Mouse (Mus musculus): Measurements from ENCODE around the gene Ppp1r8. TPM values are rescaled to one million over a fixed set of nuclear protein-coding genes. Genes with fewer than 3 reads are reported as not detected.

Gene Ppp1r8
- polyA plus RNA-seq, 1 experiment from 2014 or later = 21.0 TPM

GRCm38 (mm10) chr4:132809621-132810020 lies 33.3 kb downstream of the Ppp1r8 start:
- DNase-seq (ENCODE audit: low spot score) (no peak), ATAC-seq (no peak)
- WGBS = 83% methylated on average over 5 of the region's 5 CpGs
- H3K27me3 ChIP-seq (replicated peaks; ENCODE audit: insufficient read depth, low read length) = no peaks in the 10 kb centered on the region
- no peaks in the 10 kb centered on the region for H3K4me1 ChIP-seq (ENCODE audit: insufficient read depth, low read depth, low read length)
- H3K4me3 ChIP-seq (ENCODE audit: low read depth, low read length) = no peak overlapping the region
- no peaks in the 10 kb centered on the region for H3K36me3 ChIP-seq (ENCODE audit: insufficient read depth, low read length)
- no peak overlapping the region for H3K27ac ChIP-seq (ENCODE audit: low read length)
- no peaks in the 10 kb centered on the region for H3K9me3 ChIP-seq (ENCODE audit: low read length)
- no peak overlapping the region for H3K9ac ChIP-seq (replicated peaks; ENCODE audit: low read depth)
- TF ChIP-seq EP300 (IDR thresholded peaks at IDR 0.05) = no peak
- no peak for TF ChIP-seq CTCF (IDR thresholded peaks at IDR 0.05)
- no peak overlapping the region for H3K4me2 ChIP-seq (replicated peaks; ENCODE audit: low read depth, low read length)

DNA sequence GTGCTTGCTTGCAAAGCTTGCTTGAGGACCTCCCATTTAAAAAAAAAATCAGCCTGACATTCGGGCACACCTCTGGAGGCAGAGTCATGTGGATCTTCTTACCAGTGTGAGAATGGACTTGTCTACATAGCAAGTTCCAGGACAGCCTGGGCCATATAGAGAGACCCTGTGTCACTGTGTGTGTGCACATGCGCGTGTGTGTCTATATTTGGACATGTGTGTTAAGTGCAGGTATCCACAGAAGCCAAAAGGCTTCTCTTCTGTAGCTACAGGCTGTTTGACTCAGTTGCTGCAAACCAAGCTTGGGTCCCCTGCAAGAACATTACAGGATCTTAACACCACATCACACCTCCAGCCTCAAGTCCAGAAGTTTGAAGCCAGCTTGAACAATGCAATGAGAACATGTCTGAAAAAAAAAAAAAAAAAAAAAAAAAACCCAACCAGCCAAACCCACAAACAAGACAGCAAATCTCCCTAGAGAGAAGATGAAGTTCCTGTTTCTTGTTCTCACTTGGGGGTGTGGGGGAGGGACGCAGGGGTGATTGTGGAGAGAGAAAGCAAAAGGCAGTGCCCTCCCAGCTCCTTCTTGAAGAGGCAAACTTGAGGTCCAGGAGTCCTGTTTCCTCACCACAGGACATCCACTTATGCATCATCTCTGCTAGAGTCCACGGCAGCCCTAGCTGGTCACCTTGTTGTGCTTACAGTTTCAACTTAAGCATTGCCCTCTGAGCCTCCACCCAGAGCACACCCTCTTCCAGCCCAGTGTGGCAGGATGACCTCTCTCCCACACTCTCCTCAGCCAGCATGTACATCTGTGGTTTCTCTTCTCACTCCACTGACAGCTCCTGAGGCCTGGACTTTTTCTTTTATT lies 35.0 kb downstream of the Ppp1r8 start:
- H3K27me3 ChIP-seq (replicated peaks; ENCODE audit: insufficient read depth, low read length) = no peaks in the 10 kb centered on the region
- 59% methylated on average over 5 of the region's 5 CpGs for WGBS
- H3K4me1 ChIP-seq (ENCODE audit: insufficient read depth, low read depth, low read length) = no peaks in the 10 kb centered on the region
- H3K27ac ChIP-seq (ENCODE audit: low read length) = no peak overlapping the region
- TF ChIP-seq EP300 (IDR thresholded peaks at IDR 0.05) (no peak), CTCF (IDR thresholded peaks at IDR 0.05) (no peak)
- H3K4me2 ChIP-seq (replicated peaks; ENCODE audit: low read depth, low read length) = no peak overlapping the region
- DNase-seq (ENCODE audit: low spot score) (no peak), ATAC-seq (peak; percentile 35; the same call in 1 of the 2 replicates)
- no peaks in the 10 kb centered on the region for H3K9me3 ChIP-seq (ENCODE audit: low read length)
- no peaks in the 10 kb centered on the region for H3K36me3 ChIP-seq (ENCODE audit: insufficient read depth, low read length)
- H3K4me3 ChIP-seq (ENCODE audit: low read depth, low read length) = no peak overlapping the region
- H3K9ac ChIP-seq (replicated peaks; ENCODE audit: low read depth) = no peak overlapping the region

- H3K4me2 ChIP-seq (replicated peaks; ENCODE audit: low read depth, low read length) = no peak overlapping the region
- DNase-seq (ENCODE audit: low spot score) = no peak
- no peaks in the 10 kb centered on the region for H3K36me3 ChIP-seq (ENCODE audit: insufficient read depth, low read length)
- H3K4me3 ChIP-seq (ENCODE audit: low read depth, low read length) = no peak overlapping the region
- no peaks in the 10 kb centered on the region for H3K4me1 ChIP-seq (ENCODE audit: insufficient read depth, low read depth, low read length)
- no peaks in the 10 kb centered on the region for H3K27me3 ChIP-seq (replicated peaks; ENCODE audit: insufficient read depth, low read length)
- WGBS = 83% methylated on average over 7 of the region's 7 CpGs
- no peak overlapping the region for H3K27ac ChIP-seq (ENCODE audit: low read length)
- no peak for ATAC-seq
- H3K9me3 ChIP-seq (ENCODE audit: low read length) = no peaks in the 10 kb centered on the region
- TF ChIP-seq CTCF (IDR thresholded peaks at IDR 0.05) (no peak), EP300 (IDR thresholded peaks at IDR 0.05) (no peak)
- H3K9ac ChIP-seq (replicated peaks; ENCODE audit: low read depth) = no peak overlapping the region
Measured at GRCm38 (mm10) chr4:132806620-132807191, 36.3 kb downstream of the Ppp1r8 start.

DNA sequence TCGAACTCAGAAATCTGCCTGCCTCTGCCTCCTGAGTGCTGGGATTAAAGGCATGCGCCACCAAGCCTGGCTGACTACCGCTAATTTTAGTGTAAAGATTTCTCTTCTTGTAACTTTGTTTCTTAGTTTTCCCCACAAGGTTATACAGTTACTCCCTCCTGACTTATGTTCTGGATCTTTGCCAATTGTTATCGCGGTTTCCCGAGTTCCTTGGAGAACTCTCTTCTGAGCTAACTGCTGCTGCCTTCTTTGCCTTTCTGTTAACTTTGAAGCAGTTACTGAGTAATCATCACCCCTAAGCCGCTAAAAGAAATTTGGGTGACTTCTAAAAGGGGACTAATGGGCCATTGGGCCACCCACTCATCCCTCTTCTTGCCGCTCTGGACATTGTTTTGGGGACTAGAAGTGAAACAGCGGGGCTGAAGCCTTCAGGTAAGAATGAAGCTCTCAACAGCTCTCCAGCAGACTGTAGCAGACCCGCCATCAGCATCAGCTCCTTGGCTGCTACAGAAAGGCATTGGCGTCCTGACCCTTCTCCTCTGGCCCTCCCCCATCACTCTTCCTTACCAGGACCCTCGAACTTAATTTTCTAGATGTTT lies 37.3 kb downstream of the Ppp1r8 start:
- DNase-seq (ENCODE audit: low spot score) = peak; percentile 54
- H3K9me3 ChIP-seq (ENCODE audit: low read length) = no peaks in the 10 kb centered on the region
- no peak overlapping the region for H3K4me3 ChIP-seq (ENCODE audit: low read depth, low read length)
- no peak overlapping the region for H3K4me2 ChIP-seq (replicated peaks; ENCODE audit: low read depth, low read length)
- TF ChIP-seq EP300 (IDR thresholded peaks at IDR 0.05) (no peak), CTCF (IDR thresholded peaks at IDR 0.05) (no peak)
- H3K9ac ChIP-seq (replicated peaks; ENCODE audit: low read depth) = no peak overlapping the region
- H3K36me3 ChIP-seq (ENCODE audit: insufficient read depth, low read length) = no peaks in the 10 kb centered on the region
- 61% methylated on average over 12 of the region's 12 CpGs for WGBS
- H3K27ac ChIP-seq (ENCODE audit: low read length) = no peak overlapping the region
- no peaks in the 10 kb centered on the region for H3K27me3 ChIP-seq (replicated peaks; ENCODE audit: insufficient read depth, low read length)
- no peaks in the 10 kb centered on the region for H3K4me1 ChIP-seq (ENCODE audit: insufficient read depth, low read depth, low read length)
- no peak for ATAC-seq

DNA sequence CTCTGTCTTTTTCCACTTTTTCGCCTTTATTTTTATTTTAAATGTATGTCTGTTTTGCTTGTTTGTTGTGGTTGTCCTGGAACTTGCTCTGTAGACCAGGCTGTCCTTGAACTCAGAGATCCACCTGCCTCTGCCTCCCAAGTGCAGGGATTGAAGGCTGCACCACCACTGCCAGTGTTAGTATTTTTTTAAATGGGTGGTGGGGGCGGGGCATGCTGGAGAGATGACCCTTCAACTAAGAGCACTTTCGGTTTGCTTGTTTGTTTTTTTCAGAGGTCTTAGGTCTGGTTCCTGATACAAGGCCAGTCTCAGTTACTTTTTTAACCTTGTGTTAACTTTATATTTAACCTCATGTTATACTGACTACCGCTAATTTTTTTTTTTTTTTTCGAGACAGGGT lies 37.8 kb downstream of the Ppp1r8 start:
- H3K4me3 ChIP-seq (ENCODE audit: low read depth, low read length) = no peak overlapping the region
- no peak overlapping the region for H3K27ac ChIP-seq (ENCODE audit: low read length)
- WGBS = 72% methylated on average over 5 of the region's 5 CpGs
- no peak overlapping the region for H3K9ac ChIP-seq (replicated peaks; ENCODE audit: low read depth)
- no peaks in the 10 kb centered on the region for H3K27me3 ChIP-seq (replicated peaks; ENCODE audit: insufficient read depth, low read length)
- DNase-seq (ENCODE audit: low spot score) = no peak
- H3K36me3 ChIP-seq (ENCODE audit: insufficient read depth, low read length) = no peaks in the 10 kb centered on the region
- H3K9me3 ChIP-seq (ENCODE audit: low read length) = no peaks in the 10 kb centered on the region
- ATAC-seq = no peak
- TF ChIP-seq CTCF (IDR thresholded peaks at IDR 0.05) (no peak), EP300 (IDR thresholded peaks at IDR 0.05) (no peak)
- H3K4me2 ChIP-seq (replicated peaks; ENCODE audit: low read depth, low read length) = no peak overlapping the region
- H3K4me1 ChIP-seq (ENCODE audit: insufficient read depth, low read depth, low read length) = no peaks in the 10 kb centered on the region

DNA sequence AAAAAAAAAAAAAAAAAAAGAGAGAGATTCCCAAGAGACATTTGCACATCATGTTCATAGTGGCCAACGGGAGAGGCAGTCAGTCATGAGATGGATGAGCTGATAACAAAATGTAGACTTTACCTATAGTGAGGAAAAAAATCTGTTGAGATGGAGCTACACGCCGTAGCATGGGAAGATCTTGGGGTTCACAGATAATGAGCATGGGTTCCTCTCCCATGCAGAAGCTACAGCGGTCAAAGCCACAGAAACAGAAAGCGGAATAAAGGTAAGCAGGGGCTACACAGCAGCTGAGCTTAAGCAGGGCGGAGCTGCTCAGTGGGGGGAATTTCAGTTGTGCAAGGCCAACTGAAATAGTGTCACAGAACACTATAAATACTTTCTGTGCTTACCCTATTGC lies 38.6 kb downstream of the Ppp1r8 start:
- no peak overlapping the region for H3K4me3 ChIP-seq (ENCODE audit: low read depth, low read length)
- DNase-seq (ENCODE audit: low spot score) (peak; percentile 37), ATAC-seq (no peak)
- no peak overlapping the region for H3K9ac ChIP-seq (replicated peaks; ENCODE audit: low read depth)
- H3K27ac ChIP-seq (ENCODE audit: low read length) = no peak overlapping the region
- H3K27me3 ChIP-seq (replicated peaks; ENCODE audit: insufficient read depth, low read length) = no peaks in the 10 kb centered on the region
- H3K36me3 ChIP-seq (ENCODE audit: insufficient read depth, low read length) = no peaks in the 10 kb centered on the region
- H3K9me3 ChIP-seq (ENCODE audit: low read length) = no peaks in the 10 kb centered on the region
- H3K4me2 ChIP-seq (replicated peaks; ENCODE audit: low read depth, low read length) = no peak overlapping the region
- TF ChIP-seq EP300 (IDR thresholded peaks at IDR 0.05) = no peak
- no peak for TF ChIP-seq CTCF (IDR thresholded peaks at IDR 0.05)
- H3K4me1 ChIP-seq (ENCODE audit: insufficient read depth, low read depth, low read length) = no peaks in the 10 kb centered on the region
- WGBS = 73% methylated on average over 6 of the region's 6 CpGs

All from lung, postnatal 0 days (tissue).